Mouse (Mus musculus) frontal cortex, postnatal 14 days (tissue): ENCODE data around the gene Palm2.

Experiments
- DNase-seq, 2 experiments: peaks; one replicate each; pipeline ENCODE4 v3.0.0; 2022; ENCODE audit warnings: low spot score in 2 of 2

The Palm2 gene

DNA sequence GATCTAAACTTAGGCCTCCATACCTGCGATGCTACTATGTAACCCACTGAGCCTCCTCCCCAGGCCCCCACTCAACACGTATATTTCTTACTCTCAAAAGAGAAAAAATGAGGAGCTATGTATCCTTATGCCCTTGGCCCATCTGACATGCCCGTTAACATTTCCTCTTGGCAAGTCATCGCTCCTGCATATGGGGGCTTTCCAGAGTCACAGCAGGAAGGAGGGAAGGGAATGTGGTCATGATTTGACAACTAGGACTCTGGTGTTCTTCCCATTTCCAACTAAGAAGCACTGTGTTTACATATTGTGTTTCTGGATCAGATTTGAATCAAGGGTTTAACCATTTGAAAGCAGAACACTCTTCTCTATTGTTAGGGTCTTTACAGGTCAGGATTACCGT lies 267.5 kb downstream of the Palm2 start:
- DNase-seq: no peak

DNA sequence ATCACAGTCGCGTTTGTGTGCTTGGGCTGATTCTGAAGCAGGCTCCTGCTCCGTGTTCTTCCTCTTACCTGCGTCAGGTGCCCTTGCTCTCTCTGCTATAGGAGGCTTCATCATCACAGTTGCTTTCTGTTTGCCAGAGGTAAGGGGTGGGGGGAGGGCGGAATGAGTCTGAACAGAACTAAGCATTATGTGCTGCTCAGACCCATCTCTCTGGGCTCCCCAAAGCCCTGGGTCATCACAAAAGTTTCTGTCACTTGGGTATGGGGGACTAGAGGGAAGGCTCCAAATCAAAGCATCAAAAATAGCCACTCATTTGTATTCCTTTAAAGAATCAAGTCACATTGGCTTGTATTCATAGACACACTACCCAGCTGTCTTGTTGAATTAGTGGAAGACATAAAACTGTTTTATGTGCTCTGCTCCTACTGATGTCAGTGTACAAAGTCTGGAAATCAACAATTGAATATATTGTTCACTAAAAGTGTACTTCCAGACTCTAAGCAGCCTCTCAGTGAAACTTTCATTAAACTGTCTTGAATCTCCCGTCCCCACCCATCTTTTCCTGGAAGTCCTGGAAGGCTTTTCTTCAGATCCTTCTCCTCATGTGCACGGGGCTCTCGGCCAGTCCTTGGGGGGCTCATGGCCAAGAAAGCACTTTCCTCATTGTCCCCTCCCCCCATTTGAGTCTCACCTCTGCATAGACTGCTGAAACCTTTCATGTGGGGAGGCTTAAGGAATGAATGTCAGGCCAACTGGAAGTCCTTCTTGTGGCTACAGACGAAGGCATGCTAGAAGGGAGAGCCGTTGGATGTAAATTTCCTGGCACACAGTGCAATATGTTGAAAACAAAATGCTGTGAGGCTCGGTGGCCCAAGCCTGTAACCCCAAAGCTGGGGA lies 269.8 kb downstream of the Palm2 start:
- no peak for DNase-seq

DNA sequence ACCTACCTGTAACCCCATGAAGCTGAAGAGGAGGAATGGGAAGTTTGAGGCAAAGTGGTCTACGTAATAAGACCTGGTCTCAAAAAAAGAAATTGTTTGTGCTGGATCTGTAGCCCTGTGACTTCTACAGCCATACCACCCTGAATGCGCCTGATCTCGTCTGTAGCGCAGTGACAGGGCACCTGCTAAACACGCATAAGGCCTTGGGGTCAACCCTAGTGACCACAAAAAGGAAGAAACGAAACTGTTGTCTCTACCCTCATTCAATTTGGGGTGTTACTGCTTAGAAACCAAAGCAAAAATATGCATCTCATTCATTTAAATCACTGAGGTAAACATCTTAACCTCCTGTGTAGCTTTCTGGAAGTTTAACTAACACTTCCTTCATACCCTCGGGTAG lies 270.5 kb downstream of the Palm2 start:
- no peak for DNase-seq

DNA sequence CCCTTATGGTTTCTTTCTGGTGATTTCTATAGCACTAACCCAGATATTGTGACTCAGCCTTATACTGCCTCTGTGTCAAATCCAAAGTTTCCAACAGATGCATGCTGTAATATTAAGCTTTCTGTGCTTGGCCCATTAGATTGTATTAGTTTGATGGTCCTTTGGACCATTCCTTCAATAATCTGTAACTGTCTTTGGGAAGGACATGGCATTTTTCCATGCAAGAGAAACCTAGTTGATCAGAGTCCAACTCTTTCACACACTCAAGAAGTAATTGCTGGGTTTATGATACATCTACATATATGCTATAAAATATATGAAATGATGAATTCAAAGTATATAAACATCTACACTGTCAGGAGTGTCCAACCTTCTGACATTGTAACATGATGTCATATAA lies 281.8 kb downstream of the Palm2 start:
- no peak for DNase-seq

DNA sequence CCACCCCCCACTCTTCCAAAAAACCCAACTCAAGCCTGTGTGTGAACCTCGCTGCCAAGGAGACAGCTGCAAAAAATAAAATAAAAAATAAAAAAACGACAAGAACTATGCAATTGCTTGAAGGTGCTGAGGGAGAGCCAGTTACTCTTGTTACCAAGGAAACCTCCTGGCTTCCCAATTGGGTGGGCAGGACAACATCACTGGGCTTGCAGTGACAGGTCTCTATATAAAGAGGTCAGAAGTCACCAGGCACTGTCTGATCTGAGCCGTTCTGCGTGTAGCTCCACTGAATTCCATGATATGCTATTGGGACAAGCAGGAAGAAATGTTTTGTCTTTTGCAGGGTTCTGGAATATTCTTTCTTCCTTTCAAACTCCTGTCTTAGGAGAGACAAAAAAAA lies 282.7 kb downstream of the Palm2 start:
- DNase-seq: no peak

DNA sequence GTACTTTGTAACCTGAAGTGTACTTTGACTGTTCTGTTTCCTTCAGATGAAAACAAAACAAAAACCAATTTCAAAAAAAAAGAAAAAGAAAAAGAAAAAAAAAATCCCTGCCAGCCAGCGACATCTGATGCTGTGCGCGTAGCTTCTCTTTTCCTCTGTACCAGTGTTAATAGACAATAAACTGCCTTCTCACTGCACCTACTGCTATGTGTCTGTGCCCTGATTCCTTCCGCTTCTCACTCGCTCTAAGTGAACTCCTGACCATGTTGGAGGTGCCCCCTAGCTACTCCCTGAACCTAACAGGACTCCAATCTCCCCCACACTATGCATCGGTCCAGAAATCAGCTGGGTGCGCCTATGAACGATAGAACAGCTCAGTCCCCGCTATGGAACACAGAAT lies 283.3 kb downstream of the Palm2 start, which contains the start of gene Akap2:
TSS of gene Akap2 (plus strand) at position 304 of the 400 bp plus-strand sequence.
- no peak for DNase-seq

DNA sequence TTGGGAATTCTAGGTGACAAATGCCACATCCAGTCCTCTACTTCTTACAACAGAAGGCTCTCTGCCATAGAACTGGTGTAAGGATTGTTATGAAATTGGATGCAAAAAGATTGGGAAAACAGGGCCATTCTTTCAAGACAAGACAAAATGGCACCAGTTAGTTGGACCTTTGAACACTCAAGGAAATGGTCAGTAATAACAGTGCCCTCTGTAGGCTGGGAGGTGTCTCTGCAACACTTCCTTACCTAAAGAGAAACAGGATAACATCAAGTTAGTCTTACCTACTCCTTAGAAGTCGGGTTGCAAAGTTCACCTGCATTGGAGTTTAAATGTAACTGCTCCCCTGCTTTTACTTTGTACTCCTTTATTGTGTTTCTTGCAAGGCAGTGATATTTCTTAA lies 285.3 kb downstream of the Palm2 start:
- DNase-seq: no peak

DNA sequence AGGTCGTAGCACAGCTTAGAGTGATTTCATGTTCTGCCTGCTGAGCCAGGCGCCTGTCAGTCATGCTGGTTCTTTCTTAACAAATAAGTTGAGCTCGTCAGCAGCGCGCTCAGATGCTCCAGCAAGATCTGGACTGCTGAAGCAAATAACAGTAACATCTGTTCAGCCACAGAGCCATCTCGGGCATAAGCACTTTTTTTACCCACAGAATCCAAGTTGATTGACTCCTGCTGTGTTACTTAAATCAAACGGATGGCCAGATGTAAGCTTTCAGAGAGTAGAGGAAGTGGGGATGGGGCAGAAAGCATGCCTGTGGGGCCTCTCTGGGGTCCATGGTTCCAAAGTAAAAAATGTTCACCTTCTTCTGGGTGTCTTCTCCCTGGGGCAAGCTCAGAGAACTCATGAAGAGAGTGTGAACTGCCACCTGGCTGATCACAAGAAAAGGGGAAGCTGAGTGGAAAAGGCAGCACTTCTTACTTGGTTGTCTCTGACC lies 286.9 kb downstream of the Palm2 start:
- no peak for DNase-seq

DNA sequence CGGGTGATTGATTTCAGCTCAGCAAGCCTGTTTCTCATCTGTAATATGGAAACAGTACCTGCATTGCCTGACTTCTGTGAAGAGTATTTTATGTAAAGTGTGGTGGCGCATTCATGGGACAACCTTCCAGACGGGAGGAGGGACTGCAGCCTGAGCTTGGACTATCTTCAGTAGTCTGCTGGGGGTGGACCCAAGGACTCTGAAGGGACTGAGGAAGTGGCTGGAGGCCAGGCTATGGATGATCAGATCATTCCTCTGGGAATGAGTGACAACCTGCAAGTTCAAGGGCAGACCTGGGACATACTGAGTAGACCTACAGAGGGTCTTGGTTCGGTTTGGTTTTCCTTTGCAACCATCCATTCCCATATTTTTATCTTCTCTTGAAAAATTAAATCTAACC lies 288.2 kb downstream of the Palm2 start:
- DNase-seq: no peak

DNA sequence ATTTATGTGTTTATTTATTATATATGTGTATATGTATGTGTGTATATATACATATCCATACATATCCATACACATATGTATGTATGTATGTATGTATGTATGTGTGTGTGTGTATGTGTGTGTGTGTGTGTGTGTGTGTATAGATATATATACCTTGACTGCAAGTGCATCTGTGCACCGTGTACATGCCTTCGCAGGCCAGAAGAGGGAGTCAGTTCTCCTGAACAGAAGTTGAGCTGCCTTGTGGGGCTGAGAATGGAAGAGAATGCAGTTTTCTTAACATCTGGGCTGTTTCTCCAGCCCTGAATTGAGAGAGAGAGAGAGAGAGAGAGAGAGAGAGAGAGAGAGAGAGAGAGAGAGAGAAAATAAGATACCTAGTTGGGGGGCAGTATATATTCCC lies 289.6 kb downstream of the Palm2 start:
- no peak for DNase-seq

DNA sequence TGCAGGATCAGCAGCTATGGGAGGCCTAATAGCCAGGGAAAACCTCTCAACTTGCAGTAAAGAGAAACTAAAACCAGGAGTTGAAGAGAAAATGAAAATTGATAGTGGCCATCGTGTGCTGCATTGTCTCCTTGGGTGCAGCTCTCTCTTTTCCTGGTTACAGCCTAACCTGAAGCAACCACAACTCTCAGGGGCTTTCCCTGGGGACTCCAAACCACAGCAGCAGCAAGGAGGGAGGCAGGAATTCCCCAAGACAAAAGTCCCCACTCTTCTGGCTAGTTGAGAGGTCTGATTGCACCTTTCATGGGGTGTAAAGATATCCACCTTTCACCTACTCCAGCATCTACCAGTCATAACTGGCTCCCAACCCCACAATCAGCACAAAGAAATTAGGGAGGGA lies 291.5 kb downstream of the Palm2 start:
- DNase-seq: no peak

DNA sequence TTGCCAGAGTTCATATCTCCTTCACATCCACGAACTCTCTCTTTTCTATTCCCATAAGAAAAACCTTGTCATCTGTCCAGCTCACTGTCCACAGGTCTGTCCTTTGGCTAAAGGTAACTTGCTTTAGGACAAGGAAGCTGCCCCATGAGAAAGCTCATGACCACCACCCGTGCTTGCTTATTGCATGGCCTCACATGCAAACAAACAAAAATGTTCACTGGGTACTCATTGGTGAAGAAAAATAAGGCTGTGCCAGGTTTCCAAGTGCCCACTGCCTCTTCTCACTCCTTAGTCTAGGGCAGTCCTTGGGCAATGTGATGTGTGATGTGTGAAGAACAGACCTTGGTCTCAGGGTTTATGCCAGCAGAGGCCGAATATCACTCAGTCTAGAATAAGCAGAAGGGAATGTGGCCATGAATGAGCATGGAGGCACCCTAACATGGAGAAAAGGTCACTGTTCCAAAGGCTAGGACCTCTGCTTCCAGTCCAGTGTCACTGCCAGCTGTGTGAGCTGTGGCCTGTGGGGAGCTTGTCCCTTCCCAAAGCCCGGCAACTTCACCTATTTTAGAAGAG lies 294.6 kb downstream of the Palm2 start:
- DNase-seq: no peak

DNA sequence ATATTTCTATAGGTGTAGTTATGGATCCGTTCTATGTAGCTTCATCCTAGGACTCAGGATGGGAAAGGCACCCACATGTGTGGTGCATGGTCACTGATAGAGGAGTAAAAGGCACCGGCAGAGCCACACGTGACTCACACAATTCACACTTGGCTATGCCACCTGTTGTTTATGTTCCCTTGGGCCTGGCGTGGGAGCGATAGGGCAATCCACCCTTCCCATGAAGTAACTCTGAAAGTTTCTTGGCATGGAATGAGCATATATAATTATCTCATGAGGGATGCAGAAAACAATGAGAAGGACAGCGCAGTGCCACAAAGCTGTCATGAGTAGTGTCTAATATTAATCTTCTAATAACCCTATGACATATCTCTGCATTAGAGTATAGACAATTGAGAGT lies 296.0 kb downstream of the Palm2 start:
- DNase-seq: no peak

DNA sequence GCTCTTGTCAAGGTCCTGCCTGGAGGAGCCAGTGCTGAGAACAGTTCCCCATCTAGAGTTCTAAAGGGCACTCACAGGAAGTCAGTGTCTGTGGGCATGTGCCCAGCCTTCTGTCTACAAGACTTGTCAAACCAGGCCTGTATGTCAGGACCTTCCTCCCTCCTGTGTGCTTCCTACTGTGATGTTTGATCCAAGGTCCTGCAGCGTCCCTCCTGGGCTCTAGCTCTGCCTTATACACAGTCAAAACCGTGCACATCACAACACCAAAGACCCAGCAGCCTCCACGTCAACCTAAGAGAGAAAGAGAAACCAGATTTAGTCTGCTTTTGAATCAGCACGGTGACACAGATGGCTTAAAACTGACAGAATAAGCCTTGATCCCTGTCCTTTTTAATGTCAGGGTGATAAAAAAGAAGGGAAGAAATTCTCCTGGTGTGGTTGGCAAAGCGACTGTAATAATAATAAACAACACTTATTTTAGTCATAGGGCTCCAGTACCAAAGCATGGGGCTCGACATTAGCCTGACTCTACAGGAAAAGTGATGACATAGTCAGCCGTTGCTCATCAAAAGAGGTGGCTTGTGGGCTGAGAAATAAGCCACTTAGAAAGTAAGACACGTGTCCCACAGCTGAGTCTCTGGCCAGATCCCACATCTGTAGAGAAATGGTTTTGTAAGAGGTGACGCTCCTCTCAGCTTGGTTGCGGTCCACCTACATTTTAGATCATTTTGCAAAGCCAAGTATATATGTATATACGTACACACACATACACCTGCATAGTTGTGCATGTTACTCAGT lies 297.0 kb downstream of the Palm2 start:
- DNase-seq: no peak

DNA sequence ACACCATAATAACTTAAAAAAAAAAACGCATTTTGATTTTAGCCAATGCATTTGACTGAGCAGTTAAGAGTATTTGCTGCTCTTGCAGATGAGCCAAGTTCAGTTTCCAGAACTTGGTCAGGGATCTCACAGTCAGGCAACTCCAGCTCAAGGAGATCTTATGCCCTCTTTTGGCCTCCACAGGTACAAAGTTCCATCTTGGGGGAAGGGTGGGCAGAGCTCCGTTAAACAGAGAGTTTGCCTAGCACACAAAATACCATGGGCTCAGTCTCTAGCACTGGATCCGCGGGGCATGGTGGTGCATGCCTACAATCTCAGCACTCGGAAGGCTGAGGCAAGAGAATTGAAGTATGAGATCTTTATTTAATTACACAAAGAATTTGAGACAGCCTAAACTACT lies 298.3 kb downstream of the Palm2 start:
- DNase-seq: no peak

DNA sequence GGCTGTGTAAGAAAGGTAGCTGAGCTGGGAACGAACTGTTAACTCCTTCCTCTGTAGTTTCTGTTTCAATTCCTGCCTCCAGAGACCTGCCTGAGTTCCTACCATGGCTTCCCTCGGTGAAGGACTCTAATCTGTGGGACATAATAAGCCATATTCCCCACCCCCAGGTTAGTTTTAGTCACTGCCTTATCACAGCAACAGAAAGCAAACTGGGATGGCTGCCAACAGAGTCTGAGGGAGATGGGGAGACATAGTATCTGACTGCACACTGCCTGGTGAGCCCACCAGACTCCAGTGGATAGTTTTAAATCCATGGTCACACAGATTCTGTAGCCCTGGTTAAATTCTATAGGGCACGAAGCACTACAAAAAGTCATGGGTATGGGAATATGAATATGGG lies 299.4 kb downstream of the Palm2 start:
- no peak for DNase-seq

DNA sequence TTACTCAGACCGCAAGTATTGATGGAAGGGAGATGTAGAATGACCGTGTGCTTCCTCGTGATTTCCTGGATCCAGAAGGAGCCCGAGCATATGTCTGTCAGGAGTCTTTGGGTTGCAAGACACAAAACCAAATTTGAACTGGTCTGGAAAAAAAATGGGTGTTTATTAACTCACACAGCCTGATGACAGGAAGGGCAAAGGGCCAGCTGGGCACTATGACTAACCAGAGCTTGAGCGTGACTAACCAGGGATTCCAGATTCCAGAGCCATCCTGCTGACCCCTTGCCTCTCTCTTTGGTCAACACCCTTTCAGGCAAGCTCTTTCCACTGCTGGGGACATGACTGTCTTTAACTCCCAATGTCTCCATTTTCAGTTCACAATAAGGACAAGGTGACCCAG lies 301.4 kb downstream of the Palm2 start:
- DNase-seq: no peak

DNA sequence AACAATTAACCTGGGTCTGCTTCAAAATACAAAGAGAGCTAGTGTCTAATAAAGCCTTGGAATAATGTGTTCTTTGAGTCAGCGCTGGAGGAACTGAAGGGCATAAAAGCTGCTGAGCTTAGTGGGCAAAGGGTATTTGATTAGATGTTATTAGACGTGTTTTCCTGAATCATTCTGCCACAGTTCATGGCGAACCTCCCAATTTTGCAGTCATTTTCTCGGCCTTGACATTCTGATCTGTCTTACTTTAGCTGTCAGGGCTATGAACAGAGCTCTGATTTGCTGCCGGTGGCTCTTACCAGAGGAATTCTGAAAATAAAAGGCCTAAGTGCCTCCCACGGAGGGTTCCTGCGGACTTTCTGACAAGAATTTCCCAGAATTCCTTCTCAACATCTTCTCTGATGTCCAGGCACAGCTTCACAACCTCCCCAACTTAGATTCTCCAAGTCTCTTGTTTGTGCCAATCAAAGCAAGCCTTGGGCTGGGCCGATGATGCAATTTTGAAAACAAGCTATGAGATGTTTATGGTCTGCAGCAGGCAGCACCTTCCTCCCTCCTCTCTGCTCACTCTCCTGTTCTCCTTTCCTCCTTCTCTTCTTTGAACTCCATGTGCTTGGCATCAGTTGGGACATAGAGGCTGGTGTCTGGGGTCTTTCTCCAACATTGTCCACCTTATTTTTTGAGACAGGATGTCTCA lies 305.0 kb downstream of the Palm2 start:
- DNase-seq: no peak

DNA sequence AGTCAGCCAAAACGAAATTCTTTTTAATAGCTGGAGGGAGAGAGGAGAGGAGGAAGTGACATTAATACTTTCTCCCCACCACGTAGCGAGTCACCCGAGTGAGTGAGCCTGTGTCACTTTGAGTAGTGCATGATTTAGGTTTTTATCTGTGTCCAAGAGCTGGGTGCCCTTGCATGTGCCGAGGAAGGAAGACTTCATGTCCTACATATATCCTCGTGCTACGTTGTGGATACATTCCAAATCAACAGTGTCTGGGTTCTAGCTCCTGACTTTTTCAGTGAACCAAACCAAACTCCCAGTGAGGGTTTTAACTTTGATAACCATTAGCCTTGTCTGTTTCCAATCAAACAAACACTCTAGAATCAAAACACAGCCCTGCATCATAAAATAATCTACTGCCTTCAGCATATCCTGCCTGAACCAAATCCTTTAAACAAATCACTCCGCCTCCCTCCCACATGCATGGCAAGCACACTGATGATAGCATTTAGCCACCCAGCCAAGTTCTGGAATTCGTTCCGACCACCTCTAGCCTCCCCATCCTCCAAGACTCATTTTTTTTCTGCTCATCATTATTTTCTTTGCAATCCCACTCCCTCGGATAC lies 309.4 kb downstream of the Palm2 start:
- no peak for DNase-seq

DNA sequence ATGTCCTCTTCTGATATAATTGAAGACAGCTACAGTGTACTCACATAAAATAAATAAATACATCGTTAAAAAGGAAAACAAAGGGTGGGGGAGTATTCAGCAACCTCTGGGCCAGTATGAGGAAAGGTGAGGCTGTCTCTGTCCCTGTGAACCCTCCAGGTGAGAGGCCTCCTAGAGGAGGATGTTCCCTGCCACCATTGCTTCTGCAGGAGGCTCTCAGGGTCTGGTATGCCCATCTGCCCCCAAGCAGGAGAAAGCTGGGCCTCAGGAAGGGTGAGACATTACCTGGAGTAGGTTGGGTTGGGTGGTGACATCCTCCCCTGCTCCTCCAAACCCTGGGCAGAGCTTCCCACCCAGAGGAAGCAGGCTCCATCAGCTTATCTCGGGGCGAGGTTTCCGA lies 316.6 kb downstream of the Palm2 start:
- DNase-seq: no peak

DNA sequence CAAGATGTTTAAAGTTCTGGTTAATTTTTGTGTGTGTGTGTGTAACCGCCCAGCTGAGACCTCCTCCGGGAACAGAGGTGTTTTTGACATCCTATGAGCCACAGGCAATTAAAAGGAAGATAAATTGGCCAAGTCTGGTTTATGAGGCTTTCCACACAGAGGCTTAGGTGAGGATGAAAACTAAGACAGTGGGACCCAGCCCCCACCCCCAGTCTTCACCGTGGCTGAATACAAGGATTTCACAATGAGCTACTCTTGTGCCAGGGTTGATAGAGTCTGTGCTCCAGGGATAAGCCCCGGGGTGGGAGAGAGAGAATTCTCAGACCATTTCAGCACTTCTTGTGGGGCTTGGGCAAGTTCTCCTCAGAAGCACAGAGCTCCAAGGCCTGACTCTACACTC lies 317.0 kb downstream of the Palm2 start:
- DNase-seq: no peak

DNA sequence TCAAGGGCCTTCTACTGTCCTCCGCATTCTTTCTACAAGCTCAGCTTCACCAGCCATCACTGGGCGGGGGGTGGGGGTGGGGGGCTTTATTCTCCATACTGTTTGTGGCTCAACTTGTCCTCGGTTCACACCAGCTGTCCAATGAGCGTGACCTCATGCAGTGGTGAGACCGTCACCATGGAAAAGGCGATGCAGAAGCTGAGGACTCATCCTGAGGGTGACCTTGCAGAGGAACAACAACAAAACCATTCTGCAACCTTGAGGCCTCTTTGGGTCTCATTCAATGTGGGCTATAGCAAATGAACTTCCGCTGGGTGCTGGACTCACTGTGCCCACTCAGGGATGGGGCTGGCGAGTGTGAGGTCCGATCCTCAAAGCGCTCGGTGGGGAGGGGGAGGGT lies 317.5 kb downstream of the Palm2 start:
- no peak for DNase-seq
